Mouse (Mus musculus): ENCODE measurements at regions not wholly inside any gene's neighbourhood (a gene's known extent, or its start where the extent isn't known, plus 50 kb on each side); places are given as distances from the start of the nearest gene placed in this dataset.
A peak's percentile ranks its signal among the peaks of the same experiment; 100 is the strongest.

GRCm38 (mm10) chr9:115612908-115613307, 296.3 kb upstream of the Gadl1 start:
- no peak for DNase-seq (ENCODE audit: low spot score)

GRCm38 (mm10) chr9:115614007-115614406, 295.2 kb upstream of the Gadl1 start:
- no peak for DNase-seq (ENCODE audit: low spot score)

DNA sequence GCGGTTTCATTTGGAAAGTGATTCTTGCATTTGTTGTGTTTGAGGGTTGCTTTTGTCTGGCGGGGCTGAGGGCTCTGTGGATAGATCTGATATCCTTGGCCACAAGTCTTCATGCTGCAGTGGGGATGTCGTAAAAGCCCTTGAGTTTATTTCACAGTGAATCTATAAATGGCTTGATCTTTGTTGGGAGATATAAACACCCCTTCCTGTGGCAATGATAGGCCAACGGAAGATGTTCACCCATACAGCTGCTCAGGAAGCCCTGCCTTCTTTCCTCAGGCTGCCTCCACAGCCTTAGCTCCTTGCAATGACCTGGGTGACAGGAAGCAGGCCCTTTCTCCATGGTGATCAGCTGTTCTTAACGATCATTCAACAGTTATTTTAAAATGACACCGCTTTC, 291.3 kb upstream of the Gadl1 start:
- DNase-seq (ENCODE audit: low spot score), result no peak

DNA sequence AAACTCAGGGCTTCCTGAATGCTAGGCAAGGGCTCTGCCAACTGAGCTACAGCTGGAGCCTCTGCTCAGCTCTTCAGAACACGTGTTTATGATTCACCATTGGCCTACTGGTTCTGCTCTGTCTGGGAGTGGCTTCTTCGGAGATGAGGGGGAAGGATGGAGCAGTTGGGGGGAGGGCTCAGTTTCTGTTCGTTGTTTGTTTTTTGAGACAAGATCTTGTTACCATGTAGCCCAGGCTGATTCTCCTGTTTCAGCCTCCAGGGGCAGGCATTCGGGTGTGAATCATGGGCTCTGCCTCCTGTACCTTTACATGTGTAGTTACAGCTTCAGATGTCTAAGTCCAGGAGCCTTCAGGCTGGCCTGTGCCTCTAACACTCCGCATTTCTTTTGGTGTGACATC, 285.3 kb upstream of the Gadl1 start:
- DNase-seq (ENCODE audit: low spot score), result peak; percentile 25

DNA sequence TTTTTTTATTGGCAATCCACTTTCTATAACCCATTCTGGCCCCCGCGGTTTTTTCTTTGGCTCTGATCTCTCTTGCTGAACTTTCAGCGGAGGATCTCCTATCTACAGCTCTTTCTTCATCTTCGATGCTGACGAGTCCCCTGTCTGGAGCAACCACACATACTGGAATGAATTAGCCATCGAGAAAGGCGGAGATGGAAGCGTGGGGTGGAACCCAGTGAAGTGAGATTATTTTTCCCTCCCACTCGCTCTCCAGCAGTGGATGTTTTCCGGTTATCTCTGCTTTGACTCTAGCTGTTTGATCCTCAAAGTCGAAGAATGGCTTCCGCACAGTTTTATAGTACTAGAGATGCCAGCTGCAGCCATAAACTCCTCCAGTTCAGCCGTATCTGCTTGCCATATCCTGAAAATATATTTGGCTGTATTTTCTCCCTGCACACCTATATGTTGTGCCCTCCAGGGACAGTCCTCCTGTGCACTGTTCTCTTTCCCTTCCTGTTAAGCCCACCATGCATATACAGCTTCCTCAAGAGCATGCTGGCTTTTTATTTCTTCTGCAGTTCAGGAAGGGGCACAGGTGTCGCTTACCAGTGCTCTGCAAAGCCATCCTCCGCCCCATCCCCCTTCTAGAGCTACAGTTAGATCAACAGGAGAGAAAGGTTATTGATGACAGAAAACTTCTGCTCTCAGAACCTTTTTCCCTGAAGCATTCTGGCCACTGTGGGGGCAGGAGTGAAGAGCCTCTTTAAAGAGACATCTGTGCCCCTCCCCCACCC, 284.3 kb upstream of the Gadl1 start:
- DNase-seq (ENCODE audit: low spot score), result no peak

GRCm38 (mm10) chr9:115627551-115627950, 281.7 kb upstream of the Gadl1 start:
- DNase-seq (ENCODE audit: low spot score), result no peak

DNA sequence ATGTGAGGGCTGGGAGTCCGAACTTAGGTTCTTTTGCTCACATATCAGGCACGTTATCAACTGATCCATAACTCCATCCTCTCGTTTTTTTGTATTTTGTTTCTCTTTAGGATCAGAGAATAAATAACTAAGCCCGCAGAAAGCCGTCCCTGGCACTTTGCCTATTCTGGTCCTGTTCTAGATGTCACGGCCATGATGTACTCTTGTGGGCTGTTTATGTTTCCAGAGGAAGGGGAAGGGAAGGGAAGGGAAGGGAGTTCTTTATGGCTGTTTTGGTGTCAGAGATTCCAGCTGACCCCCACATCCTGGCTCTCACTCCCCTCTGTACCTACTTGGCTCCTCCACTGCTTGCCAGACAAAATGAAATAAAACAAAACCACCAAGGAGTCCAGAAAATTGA, 272.1 kb upstream of the Gadl1 start:
- DNase-seq (ENCODE audit: low spot score), result no peak

DNA sequence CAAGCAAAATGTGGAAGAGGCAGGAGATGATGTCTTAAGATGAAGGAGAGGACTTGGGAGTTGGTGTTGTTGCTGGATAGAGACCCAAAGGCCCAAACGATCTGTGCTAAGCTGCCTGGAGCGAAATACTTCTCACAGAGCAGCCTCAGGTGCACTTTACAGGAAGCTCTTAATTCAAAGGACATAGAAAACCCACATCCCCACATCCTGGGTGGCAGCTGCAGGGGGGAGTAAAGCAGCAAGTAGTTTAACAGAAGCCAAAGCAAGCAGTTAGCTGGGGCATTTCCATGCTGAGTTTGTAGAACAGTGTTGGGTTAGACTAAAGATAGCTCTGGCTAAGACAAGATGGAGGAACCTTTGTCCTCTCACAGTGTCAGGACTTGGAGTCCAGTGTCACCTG, 268.5 kb upstream of the Gadl1 start:
- no peak for DNase-seq (ENCODE audit: low spot score)

GRCm38 (mm10) chr9:115642032-115642431, 267.2 kb upstream of the Gadl1 start:
- DNase-seq (ENCODE audit: low spot score), result no peak

DNA sequence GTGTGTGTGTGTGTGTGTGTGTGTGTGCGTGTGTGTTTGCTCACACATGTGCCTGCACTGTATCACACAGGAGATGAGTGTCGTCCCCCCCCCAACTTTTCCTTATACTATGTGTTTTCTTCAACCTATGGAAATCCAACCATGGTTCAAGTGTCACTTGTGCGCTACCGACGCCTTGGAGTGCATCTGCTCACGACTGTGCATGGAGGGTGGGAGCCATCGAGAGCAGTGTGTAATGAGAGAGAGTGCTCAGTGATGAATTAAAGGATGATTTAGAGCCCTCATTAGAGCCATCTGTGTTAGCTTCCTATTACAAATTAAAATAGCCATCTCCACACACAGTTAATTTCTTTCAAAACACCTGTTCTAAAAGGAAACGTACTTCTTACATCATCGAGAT, 264.3 kb upstream of the Gadl1 start:
- no peak for DNase-seq (ENCODE audit: low spot score)

- no peak for DNase-seq (ENCODE audit: low spot score)
These were observed 263.0 kb upstream of the Gadl1 start for GRCm38 (mm10) chr9:115646226-115646625.

DNA sequence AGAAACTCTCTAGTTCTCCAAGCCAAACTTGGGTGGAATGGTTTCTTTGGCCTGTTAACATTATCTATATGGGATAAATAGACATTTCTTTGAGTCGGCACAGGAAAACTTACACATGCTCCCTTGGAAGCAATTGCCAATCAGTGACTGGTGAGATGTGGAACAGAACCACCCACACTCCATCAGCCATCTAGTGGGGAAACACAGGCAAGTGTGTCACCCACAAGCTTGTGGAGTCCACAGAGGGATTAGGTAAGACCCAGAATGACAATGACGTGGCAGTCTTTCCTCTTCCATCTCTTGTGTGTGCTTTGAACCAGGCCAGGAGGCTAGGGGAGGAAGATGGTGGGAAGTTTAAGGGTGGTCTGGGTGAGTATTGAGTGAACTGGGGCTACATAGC, 257.5 kb upstream of the Gadl1 start:
- DNase-seq (ENCODE audit: low spot score), result no peak

- DNase-seq (ENCODE audit: low spot score), result no peak
These were observed 256.1 kb upstream of the Gadl1 start for GRCm38 (mm10) chr9:115653116-115653515.

GRCm38 (mm10) chr9:115654933-115655332, 254.3 kb upstream of the Gadl1 start:
- DNase-seq (ENCODE audit: low spot score), result no peak

GRCm38 (mm10) chr9:115656538-115656937, 252.7 kb upstream of the Gadl1 start:
- no peak for DNase-seq (ENCODE audit: low spot score)

DNA sequence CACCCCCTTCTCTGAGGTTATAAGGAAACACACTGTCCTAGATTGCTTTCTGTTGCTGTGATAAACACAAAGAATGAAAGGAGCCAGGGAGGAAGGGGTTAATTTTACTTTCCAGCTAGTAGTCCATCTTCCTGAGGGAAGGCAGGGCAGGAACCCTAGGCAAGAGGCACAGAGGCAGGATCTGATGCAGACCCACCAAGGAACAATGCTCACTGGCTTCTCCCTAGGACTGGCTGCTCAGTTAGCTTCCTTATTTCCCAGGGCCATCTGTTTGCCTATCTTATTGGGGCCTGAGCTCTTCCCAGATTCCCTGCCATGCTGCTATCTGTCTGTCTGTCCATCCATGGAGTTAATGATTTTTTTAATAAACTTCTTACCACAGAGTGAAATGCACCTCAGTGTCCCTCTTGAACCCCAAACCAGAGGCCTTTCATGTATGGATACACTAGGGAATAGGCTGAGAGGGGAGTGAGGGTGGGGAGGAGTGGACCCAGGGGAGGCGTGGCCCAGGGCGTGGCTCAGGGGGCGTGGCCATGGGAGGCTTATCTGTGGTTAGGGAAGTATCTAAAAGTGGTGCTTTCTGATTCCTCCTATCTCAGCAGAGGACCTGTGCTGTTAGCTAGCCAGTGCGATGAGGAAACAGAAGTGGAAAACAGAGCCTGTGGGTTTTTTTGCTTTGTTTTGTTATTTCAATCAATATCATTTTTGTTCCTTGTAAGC, 252.1 kb upstream of the Gadl1 start:
- no peak for DNase-seq (ENCODE audit: low spot score)

DNA sequence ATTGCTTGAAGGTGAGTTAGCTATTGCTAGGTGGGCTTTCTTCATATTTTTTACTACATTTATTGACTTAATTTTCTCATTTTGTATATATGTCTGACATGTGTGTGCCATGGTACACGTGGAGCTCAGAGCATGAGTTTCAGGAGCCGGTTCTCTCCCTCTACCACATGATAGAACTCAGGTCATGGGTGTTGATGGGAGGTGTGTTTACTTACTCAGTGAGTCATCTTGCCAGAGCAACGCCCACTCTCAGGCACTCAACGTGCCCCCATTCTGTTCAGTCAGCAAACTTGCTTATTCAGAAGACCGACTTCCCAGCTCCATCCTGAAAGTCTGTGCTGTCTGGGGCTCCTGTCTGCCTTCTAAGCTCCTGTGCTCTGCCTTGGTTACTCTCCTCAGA, 250.8 kb upstream of the Gadl1 start:
- DNase-seq (ENCODE audit: low spot score), result no peak

DNA sequence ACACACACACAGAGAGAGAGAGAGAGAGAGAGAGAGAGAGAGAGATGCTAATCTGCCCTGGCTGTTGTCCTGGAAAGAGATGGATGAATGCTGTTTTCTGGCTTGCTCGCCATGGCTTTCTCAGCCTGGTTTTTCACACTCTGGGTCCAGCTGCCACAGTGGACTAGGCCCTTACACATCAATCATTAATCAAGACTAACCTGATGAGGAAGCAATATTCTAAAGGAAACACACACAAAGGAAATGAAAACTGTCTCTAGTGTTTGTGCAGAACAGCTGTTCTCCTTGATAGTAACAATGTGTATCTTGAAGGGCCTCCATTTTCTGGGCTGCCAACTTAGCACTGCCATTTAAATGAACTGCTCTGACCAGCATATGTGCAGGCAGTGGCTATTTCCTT, 248.9 kb upstream of the Gadl1 start:
- DNase-seq (ENCODE audit: low spot score), result no peak

- DNase-seq (ENCODE audit: low spot score), result peak; percentile 16
These were observed 247.3 kb upstream of the Gadl1 start for GRCm38 (mm10) chr9:115661834-115662425.

- peak; percentile 20 for DNase-seq (ENCODE audit: low spot score)
These were observed 243.8 kb upstream of the Gadl1 start for GRCm38 (mm10) chr9:115665337-115666004.

DNA sequence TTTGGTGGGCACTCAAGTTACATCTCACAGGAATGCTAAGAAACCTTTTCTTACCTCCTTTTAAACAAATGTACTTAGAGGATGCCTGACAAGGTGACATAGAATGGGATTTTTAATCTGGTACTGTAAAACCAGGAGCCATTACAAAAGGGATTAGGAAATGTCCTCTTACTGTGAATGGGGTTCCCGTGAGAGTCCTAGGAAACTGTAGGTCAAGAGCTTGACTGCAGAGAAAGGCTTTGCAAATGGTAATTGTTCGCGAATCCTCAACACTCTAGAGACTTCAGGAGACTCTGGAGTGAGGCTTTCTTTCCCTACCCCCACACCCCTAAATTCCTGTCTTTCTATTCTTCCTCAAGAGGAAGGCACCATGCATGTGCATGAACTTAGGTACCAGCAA, 242.7 kb upstream of the Gadl1 start:
- DNase-seq (ENCODE audit: low spot score), result no peak

GRCm38 (mm10) chr9:115680703-115681576, 228.3 kb upstream of the Gadl1 start:
- peak; percentile 5 for DNase-seq (ENCODE audit: low spot score)

Measured in embryo, embryonic 10 days (tissue).